Mouse (Mus musculus): ENCODE data around the gene AW551984.

DNA sequence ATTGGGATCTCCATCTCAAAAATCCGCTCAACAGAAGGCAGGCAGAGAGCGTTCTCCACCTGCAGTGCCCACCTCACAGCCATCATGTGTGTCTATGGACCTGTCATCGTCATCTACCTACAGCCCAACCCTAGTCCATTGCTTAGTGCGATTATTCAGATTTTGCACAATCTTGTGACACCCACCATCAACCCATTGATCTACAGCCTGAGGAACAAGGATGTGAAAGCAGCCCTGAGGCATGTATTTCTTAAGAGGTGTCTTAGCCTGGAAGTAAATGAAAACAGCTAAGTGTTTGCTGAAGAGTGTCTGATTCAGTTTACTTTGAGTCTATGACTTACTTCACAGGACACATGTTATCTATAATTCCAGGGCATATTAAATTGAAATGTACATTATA, 43.2 kb upstream of the AW551984 start:
- TF ChIP-seq POLR2A (IDR thresholded peaks at IDR 0.05; ENCODE audit: extremely low read depth, insufficient read depth, low read length) = no peak
- no peak for TF ChIP-seq CTCF (IDR thresholded peaks at IDR 0.05; ENCODE audit: extremely low read depth, insufficient read depth, low read length)

Measured in cortical plate, adult 2 months (tissue).